Mouse (Mus musculus): ENCODE measurements around the gene Frmd4b.
"Not testable (repeated sequence)": the region's sequence is repeated elsewhere in the genome, so short reads cannot be mapped to it uniquely, and the experiment has no call there.

The Frmd4b gene

DNA sequence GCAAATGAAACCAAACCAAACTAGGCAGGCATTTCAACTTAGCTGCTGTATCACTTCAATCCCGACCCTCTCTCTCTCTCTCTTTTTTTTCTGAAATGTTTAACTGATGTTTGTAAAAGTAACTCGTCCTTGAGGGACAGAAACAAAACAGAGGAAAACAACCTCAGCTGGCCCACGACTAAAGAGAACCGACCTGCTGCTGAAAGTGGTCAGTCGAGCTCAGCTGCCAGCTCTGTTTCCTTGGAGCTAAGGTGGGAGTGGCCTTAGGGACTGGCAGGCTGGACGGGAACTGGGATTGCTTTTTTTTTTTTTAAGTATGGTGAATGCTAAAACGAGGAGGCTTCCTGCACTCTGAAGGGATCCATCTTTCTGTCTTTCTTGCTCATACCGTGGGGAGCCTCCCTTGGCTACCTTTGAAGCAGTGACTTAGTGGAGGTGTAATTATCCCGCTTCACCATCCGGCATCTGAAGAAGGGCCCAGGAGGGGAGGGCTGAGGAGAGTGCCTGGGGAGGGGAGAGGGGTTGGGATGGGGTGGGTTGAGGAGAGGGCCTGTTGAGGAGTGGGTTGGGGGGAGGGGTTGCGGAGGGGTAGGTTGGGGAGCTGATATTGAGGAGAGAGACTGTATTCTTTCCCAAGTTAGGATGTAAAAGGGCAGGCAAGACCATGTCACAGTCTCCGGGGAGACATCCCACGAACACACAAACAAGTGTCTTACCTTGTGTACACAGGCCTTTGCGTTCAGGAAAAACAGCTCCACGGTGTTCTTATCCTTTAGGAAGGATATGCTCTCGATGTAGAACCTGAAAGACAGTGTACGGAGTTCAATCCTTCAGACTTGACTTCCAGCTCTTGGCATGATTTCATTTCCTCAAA is 221.6 kb downstream of the Frmd4b start:
- in situ Hi-C loops (cut with MboI; ENCODE audit: low sequenced_read_pairs) = no loop called here

DNA sequence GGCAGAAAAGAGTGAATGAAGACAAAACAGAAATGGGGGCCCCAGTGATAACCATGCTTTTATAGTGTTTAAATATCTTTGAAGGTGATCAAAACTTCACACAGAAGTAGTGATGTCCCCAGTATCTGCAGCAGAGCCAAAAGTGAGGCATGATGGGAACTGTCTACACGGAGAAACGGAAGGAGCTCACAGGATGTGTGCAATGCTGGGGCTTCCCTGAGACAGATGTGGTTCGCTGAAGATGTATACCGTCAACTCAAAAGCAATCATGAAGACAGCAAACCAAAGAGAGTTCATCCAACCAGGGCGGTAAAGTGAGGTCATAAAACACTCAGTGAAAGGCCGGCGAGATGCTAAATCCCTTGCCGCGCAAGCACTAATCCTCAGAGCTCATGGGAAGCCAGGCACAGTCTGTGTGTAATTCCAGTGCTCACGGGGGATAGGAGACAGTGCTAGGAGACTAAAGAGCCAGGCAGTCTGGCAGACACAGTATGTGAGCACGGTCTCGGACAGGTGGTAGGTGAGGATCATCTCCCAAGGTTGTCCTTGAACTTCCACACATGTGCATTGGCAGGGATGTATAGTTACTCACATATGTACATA is 222.8 kb downstream of the Frmd4b start:
- in situ Hi-C loops (cut with MboI; ENCODE audit: low sequenced_read_pairs) = no loop called here

DNA sequence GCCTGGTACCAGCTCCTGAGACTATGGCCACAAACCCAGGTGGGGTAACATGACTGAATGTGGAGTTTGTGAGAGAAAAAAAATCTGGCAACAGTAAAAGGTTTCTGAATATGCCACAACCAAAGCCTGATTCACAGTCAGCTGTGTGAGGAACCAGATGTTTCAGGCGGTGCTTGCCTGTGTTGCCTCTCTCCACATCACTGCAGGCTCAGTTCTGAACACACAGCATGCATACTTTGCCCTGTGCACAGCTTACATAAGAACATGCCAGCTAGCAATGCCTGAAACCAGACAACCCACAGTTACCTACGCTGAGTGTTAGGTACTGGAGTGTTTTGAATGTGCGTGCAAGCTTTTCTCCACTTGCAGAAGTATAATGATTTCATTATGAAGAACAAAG is 224.4 kb downstream of the Frmd4b start:
- in situ Hi-C loops (cut with MboI; ENCODE audit: low sequenced_read_pairs) = no loop called here

GRCm38 (mm10) chr6:97387388-97387787 is 230.0 kb downstream of the Frmd4b start:
- in situ Hi-C loops (cut with MboI; ENCODE audit: low sequenced_read_pairs) = no loop called here

DNA sequence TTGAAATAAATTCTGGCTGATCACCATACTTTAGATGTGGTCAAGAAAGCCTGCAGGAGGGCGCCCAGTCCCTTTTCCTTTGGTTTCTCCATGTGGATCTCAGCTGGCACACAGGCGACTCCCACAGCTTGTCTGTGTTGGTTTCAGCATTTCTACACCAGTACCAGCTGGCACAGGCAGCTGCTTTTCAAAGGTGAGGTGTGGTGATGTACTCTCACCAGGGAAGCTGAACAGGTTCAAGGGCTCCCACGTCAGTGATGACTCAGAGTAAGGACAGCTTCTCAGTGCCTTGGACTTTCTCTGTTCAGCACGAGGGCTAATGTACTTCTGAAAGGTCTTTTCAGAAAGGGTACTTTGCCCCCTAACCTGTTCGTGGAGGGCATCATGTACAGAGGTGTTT is 232.4 kb downstream of the Frmd4b start:
- in situ Hi-C loops (cut with MboI; ENCODE audit: low sequenced_read_pairs) = no loop called here

- in situ Hi-C loops (cut with MboI; ENCODE audit: low sequenced_read_pairs) = no loop called here
Measured at GRCm38 (mm10) chr6:97381275-97381674, 236.1 kb downstream of the Frmd4b start.

DNA sequence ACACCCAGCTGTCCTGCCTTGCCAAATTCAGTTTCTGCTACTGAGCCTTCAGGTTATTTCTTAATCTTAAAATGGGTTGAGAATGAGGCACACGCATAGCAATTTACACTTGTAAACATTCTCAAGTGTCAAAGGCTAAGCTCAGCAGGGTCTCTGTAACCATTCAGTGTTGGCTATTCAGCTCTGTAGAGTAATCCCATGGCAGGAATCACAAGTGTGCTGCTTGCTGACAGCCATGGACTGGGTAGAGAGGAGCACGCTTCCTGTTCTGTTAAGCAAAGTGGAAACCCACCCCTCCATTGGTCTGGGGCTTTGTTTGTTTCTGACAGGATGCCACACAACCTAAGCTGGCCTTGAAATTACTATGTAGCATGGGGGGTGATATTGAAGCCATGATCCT is 246.4 kb downstream of the Frmd4b start:
- in situ Hi-C loops (cut with MboI; ENCODE audit: low sequenced_read_pairs) = no loop called here

DNA sequence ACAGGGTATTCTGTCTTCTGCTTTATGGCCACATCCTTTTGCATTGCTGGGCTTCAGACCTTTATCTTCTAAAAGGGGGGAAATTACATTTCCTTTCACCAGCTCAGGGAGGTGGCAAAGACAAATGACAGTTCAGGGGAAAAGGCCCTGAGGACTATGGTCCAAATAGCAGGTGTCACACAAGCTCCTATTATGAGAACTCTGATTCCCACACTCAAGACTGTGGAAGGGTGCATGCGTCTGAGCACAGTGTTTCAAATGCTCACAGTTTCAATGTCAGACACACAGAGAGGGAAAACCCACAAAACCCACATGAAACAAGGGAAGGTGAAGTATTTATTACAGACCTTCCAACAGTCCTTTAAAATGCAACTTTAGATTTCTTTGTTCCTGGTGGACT is 246.9 kb downstream of the Frmd4b start:
- in situ Hi-C loops (cut with MboI; ENCODE audit: low sequenced_read_pairs) = no loop called here

DNA sequence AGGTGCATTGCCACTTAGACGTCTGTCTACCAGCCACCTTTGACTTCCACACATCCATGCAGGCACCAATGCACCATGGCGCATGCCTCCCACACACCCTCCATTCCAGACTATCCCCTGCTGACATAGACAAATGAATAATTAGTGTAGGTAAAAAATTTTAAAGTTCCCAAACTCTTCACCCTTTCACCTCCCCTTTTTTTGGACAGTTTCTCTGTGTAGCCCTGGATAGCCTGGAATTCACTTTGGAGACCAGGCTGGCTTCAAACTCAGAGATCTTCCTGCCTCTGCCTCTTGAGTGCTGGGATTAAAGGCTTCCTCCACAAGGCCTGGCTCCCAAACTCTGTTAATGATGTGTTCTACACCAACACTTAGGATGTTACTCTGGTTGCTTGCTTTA is 253.5 kb downstream of the Frmd4b start:
- in situ Hi-C loops (cut with MboI; ENCODE audit: low sequenced_read_pairs) = no loop called here

DNA sequence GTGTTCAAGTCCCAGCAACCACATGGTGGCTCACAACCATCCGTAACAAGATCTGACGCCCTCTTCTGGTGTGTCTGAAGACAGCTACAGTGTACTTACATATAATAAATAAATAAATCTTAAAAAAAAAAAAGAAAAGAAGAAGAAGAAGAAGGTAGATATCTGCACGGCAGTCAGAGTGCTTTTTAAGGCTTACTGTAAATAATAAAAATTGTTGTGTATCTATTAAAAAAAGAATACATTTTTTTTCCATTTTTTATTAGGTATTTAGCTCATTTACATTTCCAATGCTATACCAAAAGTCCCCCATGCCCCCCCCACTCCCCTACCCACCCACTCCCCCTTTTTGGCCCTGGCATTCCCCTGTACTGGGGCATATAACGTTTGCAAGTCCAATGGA is 259.7 kb downstream of the Frmd4b start:
- in situ Hi-C loops (cut with MboI; ENCODE audit: low sequenced_read_pairs) = not testable (repeated sequence)

GRCm38 (mm10) chr6:97356612-97357011 is 260.7 kb downstream of the Frmd4b start:
- in situ Hi-C loops (cut with MboI; ENCODE audit: low sequenced_read_pairs) = no loop called here

GRCm38 (mm10) chr6:97355141-97355540 is 262.2 kb downstream of the Frmd4b start:
- in situ Hi-C loops (cut with MboI; ENCODE audit: low sequenced_read_pairs) = no loop called here

DNA sequence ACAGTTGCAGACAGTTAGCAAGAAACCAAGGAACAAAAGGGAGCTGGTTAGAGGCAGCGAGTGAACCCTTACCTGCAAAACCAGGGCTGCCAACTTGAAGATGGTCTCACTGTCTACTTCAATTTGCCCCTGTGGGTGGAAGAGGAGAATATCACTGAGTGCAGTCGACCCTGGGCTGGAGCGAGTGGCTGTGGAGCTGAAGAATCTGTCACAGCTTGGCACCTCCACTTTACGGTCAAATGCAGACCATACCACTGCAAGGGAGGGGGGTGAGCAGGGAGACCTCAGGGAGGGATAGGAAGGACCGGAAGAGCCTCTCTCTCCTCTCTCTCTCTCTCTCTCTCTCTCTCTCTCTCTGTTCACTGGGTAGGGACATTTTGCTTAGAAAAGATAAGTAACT is 263.4 kb downstream of the Frmd4b start:
- in situ Hi-C loops (cut with MboI; ENCODE audit: low sequenced_read_pairs) = no loop called here

DNA sequence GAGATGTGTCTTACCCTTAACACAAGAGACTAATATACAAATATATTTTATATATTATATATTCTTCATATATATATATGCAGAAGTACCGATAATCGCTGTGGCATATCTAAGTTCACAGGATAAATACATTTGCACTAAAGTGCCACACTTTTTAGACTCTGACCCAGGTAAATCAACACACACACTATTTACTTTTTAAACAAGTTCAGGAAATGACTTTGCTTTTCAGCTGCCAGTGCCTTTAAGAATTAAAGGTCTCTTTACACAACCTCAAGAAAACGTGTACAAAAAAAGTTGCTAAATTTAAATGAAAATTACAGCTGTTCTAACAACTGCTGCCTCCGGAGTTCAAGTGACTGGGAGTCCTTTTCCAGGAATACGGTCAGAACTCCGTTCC is 264.0 kb downstream of the Frmd4b start:
- in situ Hi-C loops (cut with MboI; ENCODE audit: low sequenced_read_pairs) = no loop called here

- in situ Hi-C loops (cut with MboI; ENCODE audit: low sequenced_read_pairs) = no loop called here
Measured at GRCm38 (mm10) chr6:97352505-97353154, 264.7 kb downstream of the Frmd4b start.

- in situ Hi-C loops (cut with MboI; ENCODE audit: low sequenced_read_pairs) = no loop called here
Measured at GRCm38 (mm10) chr6:97349355-97350138, 267.8 kb downstream of the Frmd4b start.

- in situ Hi-C loops (cut with MboI; ENCODE audit: low sequenced_read_pairs) = no loop called here
Measured at GRCm38 (mm10) chr6:97346932-97347331, 270.4 kb downstream of the Frmd4b start.

DNA sequence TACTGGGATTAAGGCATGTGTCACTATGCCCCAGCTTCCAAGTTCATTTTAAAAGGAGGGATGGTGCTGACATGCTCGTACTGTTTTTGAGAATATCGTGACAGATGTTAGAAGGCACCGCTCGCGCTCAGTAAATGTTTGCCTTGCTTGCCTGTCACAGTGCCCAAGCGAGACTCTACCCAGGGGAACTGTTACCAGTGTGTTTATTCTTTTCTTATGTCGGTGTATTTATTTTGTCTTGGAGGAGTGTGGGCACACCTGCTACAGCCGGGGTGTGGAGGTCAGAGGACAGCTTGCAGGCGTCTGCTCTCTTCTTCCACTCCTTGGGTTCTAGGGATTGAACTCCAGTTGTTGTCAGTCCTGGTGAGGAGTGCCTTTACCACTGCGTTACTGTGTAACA is 270.8 kb downstream of the Frmd4b start:
- in situ Hi-C loops (cut with MboI; ENCODE audit: low sequenced_read_pairs) = no loop called here

DNA sequence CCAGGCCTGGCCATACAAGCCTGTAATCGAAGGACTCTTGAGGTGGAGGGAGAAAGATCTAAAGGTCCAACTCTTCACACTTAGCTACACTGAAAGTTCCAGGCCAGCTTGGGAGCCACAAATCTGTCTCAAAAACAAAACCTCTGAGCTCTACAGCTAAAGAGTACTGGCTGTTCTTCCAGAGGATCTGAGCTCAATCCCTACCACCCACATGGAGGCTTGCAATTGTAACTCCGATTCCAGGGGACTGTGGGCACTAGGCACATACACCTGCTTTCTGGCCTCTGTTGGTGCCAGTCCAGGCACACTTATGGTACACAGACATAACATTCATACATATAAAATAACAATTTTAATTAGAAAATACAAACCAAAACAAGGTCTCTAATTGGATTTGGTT is 271.4 kb downstream of the Frmd4b start:
- in situ Hi-C loops (cut with MboI; ENCODE audit: low sequenced_read_pairs) = no loop called here

- in situ Hi-C loops (cut with MboI; ENCODE audit: low sequenced_read_pairs) = no loop called here
Measured at GRCm38 (mm10) chr6:97342185-97342584, 275.2 kb downstream of the Frmd4b start.

GRCm38 (mm10) chr6:97341628-97342027 is 275.7 kb downstream of the Frmd4b start:
- in situ Hi-C loops (cut with MboI; ENCODE audit: low sequenced_read_pairs) = no loop called here
